Comparison of ENCODE assay signal across 11 mouse cellular contexts in genomic region chr17:59039754-59040153, GRCm38 (mm10). TPM values are rescaled to one million over a fixed set of nuclear protein-coding genes. Genes with fewer than 3 reads are reported as not detected.
DNase-seq lines count a peak whose midpoint lies in the region; ATAC-seq and TF ChIP-seq lines count a peak whose summit lies in the region.
"Had no signal": no experiment of that assay in that cellular context is flagged by ENCODE, and none has a peak within 500 bp of the region (broad histone marks: within the 10 kb centered on the region; RNA-seq: fewer than 3 reads in every experiment).

No protein-coding gene starts in this region.

- no peaks in the 10 kb centered on the region for H3K4me1 ChIP-seq in kidney, adult 2 months (ENCODE audit: control insufficient read depth, insufficient read depth, low read length)
- no peaks in the 10 kb centered on the region for H3K4me1 ChIP-seq in CH12.LX (ENCODE audit: control insufficient read depth in 1 of 2, insufficient read depth in 2 of 2)
- H3K4me1 ChIP-seq: liver, embryonic 13.5 days; neural tube, embryonic 13.5 days had no signal

- TF ChIP-seq RAD21 in CH12.LX (IDR thresholded peaks at IDR 0.05; ENCODE audit: low read depth, low read length), result peak; percentile 27

- TF ChIP-seq CTCF in kidney, adult 2 months (conservative IDR thresholded peaks at IDR 0.05; ENCODE audit: insufficient read depth, insufficient read length, low read depth, low read length), result no peak
- peak in 1 of 2 experiments; percentile 11; a peak in 2 of 4 replicates for TF ChIP-seq CTCF in CH12.LX (conservative IDR thresholded peaks at IDR 0.05 in 1 of 2, IDR thresholded peaks at IDR 0.05 in 1 of 2; ENCODE audit: low read depth in 2 of 2, low read length in 2 of 2)

- no peak overlapping the region for H3K4me2 ChIP-seq in CH12.LX (ENCODE audit: insufficient read depth, low read depth, poor library complexity, severe bottlenecking)
- H3K4me2 ChIP-seq: liver, embryonic 13.5 days; neural tube, embryonic 13.5 days had no signal

- peaks cover 20% of the 10 kb centered on the region for H3K9me3 ChIP-seq in CH12.LX (replicated peaks; ENCODE audit: low read length)
- H3K9me3 ChIP-seq: liver, embryonic 13.5 days; neural tube, embryonic 13.5 days had no signal

- no peak for TF ChIP-seq POLR2A in kidney, adult 2 months (IDR thresholded peaks at IDR 0.05; ENCODE audit: low read depth, low read length)
- TF ChIP-seq POLR2A in CH12.LX (IDR thresholded peaks at IDR 0.05; ENCODE audit: low read depth, low read length), result no peak

- H3K79me2 ChIP-seq in CH12.LX (replicated peaks; ENCODE audit: control insufficient read depth, extremely low read depth, insufficient read depth, poor library complexity, severe bottlenecking), result no peaks in the 10 kb centered on the region

- no peak for TF ChIP-seq EP300 in CH12.LX (IDR thresholded peaks at IDR 0.05; ENCODE audit: low read length)

- DNase-seq in kidney, adult 2 months, result peak; percentile 27
- no peak for DNase-seq in kidney, adult 18-20 months
- no peak for DNase-seq in CH12.LX (ENCODE audit: extremely low read depth)
- DNase-seq in NIH3T3 (ENCODE audit: low read depth), result peak; percentile 81
- peak; percentile 11 to 13 for DNase-seq in kidney, postnatal 4 days
- DNase-seq in yolk sac, embryonic 10.5 days (ENCODE audit: low spot score), result no peak
- DNase-seq: cerebellum, adult 8-10 months; liver, embryonic 13.5 days had no signal

- in situ Hi-C loops in CH12.LX (cut with MboI; ENCODE audit: low pct_ligation_motif_present, low pct_unique_long_range_greater_than_20kb, low sequenced_read_pairs), result no loop called here

- no peak overlapping the region for H3K27ac ChIP-seq in kidney, adult 2 months (ENCODE audit: insufficient read depth, low read depth, low read length)
- no peak overlapping the region for H3K27ac ChIP-seq in CH12.LX (ENCODE audit: insufficient read depth, low read depth)
- H3K27ac ChIP-seq: liver, embryonic 13.5 days; neural tube, embryonic 13.5 days had no signal

- dilution Hi-C loops in CH12.LX (cut with MboI; ENCODE audit: extremely low pct_ligation_motif_present, extremely low pct_unique_long_range_greater_than_20kb, low sequenced_read_pairs), result no loop called here

- H3K4me3 ChIP-seq in kidney, adult 2 months (ENCODE audit: insufficient read depth, low read depth, low read length), result no peak overlapping the region
- H3K4me3 ChIP-seq in CH12.LX (replicated peaks in 1 of 3; ENCODE audit: low read depth in 2 of 3, low read length in 2 of 3, poor library complexity in 1 of 3), result no peak overlapping the region
- H3K4me3 ChIP-seq: liver, embryonic 13.5 days; neural tube, embryonic 13.5 days had no signal

- no peaks in the 10 kb centered on the region for H3K27me3 ChIP-seq in kidney, adult 2 months (replicated peaks; ENCODE audit: control insufficient read depth, insufficient read depth, low read length)
- H3K27me3 ChIP-seq in CH12.LX (replicated peaks), result no peaks in the 10 kb centered on the region
- H3K27me3 ChIP-seq: liver, embryonic 13.5 days; neural tube, embryonic 13.5 days had no signal

- 14% methylated on average over 5 of the region's 5 CpGs for WGBS in kidney, adult 2 months

- no peaks in the 10 kb centered on the region for H3K36me3 ChIP-seq in kidney, adult 2 months (ENCODE audit: control insufficient read depth, insufficient read depth, low read length)
- no peaks in the 10 kb centered on the region for H3K36me3 ChIP-seq in CH12.LX (replicated peaks in 1 of 2; ENCODE audit: control insufficient read depth in 1 of 2, insufficient read depth in 1 of 2, low read length in 1 of 2)
- H3K36me3 ChIP-seq: liver, embryonic 13.5 days; neural tube, embryonic 13.5 days had no signal

- ATAC-seq in cerebellum, adult (ENCODE audit: insufficient number of reproducible peaks, low FRiP score, low TSS enrichment), result no peak

- H3K9ac ChIP-seq in CH12.LX (ENCODE audit: insufficient read depth, low read depth), result no peak overlapping the region
- H3K9ac ChIP-seq: liver, embryonic 13.5 days; neural tube, embryonic 13.5 days had no signal

TF ChIP-seq in CH12.LX, 34 proteins besides CTCF, POLR2A, EP300 and RAD21:
- TF ChIP-seq USF1 (IDR thresholded peaks at IDR 0.05; ENCODE audit: low read depth, low read length) (no peak), MAFK (IDR thresholded peaks at IDR 0.05; ENCODE audit: insufficient replicate concordance, low read length) (no peak), USF2 (conservative IDR thresholded peaks at IDR 0.05; ENCODE audit: low read depth, low read length) (no peak), CHD2 (IDR thresholded peaks at IDR 0.05; ENCODE audit: low read length) (no peak), GABPA (IDR thresholded peaks at IDR 0.05; ENCODE audit: insufficient replicate concordance, low read depth, low read length) (no peak), ZNF384 (IDR thresholded peaks at IDR 0.05; ENCODE audit: low read depth, low read length) (no peak), NELFE (IDR thresholded peaks at IDR 0.05; ENCODE audit: low read depth, low read length) (no peak), ZC3H11A (IDR thresholded peaks at IDR 0.05; ENCODE audit: low read depth, low read length) (no peak), CHD1 (IDR thresholded peaks at IDR 0.05; ENCODE audit: low read depth, low read length) (no peak), POLR2AphosphoS2 (IDR thresholded peaks at IDR 0.05; ENCODE audit: low read depth, low read length) (no peak), MEF2A (IDR thresholded peaks at IDR 0.05; ENCODE audit: borderline replicate concordance, low read depth, low read length) (no peak), ZKSCAN1 (IDR thresholded peaks at IDR 0.05; ENCODE audit: borderline replicate concordance, low read depth, low read length) (no peak), SIN3A (IDR thresholded peaks at IDR 0.05; ENCODE audit: low read length) (no peak), NRF1 (IDR thresholded peaks at IDR 0.05; ENCODE audit: low read depth, low read length) (no peak)

RNA-seq across cellular contexts. Expression of gene Nudt12, which starts 26.6 kb away (rescaled TPM):
- polyA plus RNA-seq in kidney, adult 2 months (2012; rRNA removed), result 8.8 and 14.0 TPM in 2 replicates
- not detected in 2 replicates for total RNA-seq in CH12.LX (2012; rRNA removed)
- total RNA-seq in CH12.LX (2014; rRNA removed), result not detected in 2 replicates
- polyA plus RNA-seq in CH12.LX (2012; ENCODE audit: insufficient read length, low read depth), result not detected in 2 replicates

RNA-seq across cellular contexts. Expression of gene Pdzph1, which starts 48.6 kb away (rescaled TPM):
- not detected in 2 replicates for polyA plus RNA-seq in kidney, adult 2 months (2012; rRNA removed)
- total RNA-seq in CH12.LX (2012; rRNA removed) (not detected in 2 replicates), CH12.LX (2014; rRNA removed) (not detected in 2 replicates)
- not detected in 2 replicates for polyA plus RNA-seq in CH12.LX (2012; ENCODE audit: insufficient read length, low read depth)
- polyA plus RNA-seq: heart, embryonic 16.5 days had no signal

Comparison
In these comparisons a context has a peak if more than half of its experiments do, and no peak if none do; other contexts are left out.
1. DNase-seq: peak in kidney, adult 2 months (single experiment), NIH3T3 (single experiment) and kidney, postnatal 4 days (2 of 2); none in kidney, adult 18-20 months (single experiment), CH12.LX (single experiment) and yolk sac, embryonic 10.5 days (single experiment).